ENCODE assay signal across 50 mouse cellular contexts in genomic region chr4:43770909-43771308, GRCm38 (mm10). TPM values are rescaled to one million over a fixed set of nuclear protein-coding genes. Genes with fewer than 3 reads are reported as not detected.
"Had no signal": no experiment of that assay in that cellular context is flagged by ENCODE, and none has a peak within 500 bp of the region (broad histone marks: within the 10 kb centered on the region; RNA-seq: fewer than 3 reads in every experiment).

Gene Olfr159, minus strand, starts transcription at chr4:43771009.

- DNase-seq: heart, postnatal 36 days; heart, postnatal 4 days; kidney, adult 11 months; kidney, adult 18-20 months; kidney, adult 2 months; kidney, adult 8-10 months; kidney, adult 9 months; kidney, postnatal 10 days; kidney, postnatal 14 days; kidney, postnatal 25 days; kidney, postnatal 36 days; kidney, postnatal 4 days; layer of hippocampus, adult 9-11 months; layer of hippocampus, postnatal 36 days had no signal

- H3K36me3 ChIP-seq: heart, embryonic 10.5 days; heart, embryonic 12.5 days; heart, embryonic 13.5 days; heart, embryonic 15.5 days; hindbrain, embryonic 10.5 days; hindbrain, embryonic 12.5 days; hindbrain, embryonic 13.5 days; hindbrain, embryonic 15.5 days; intestine, embryonic 15.5 days; kidney, embryonic 15.5 days had no signal

- H3K27me3 ChIP-seq: hindbrain, embryonic 12.5 days; hindbrain, embryonic 13.5 days; hindbrain, embryonic 15.5 days; intestine, embryonic 15.5 days; kidney, embryonic 15.5 days had no signal

- H3K9ac ChIP-seq: heart, embryonic 12.5 days; heart, embryonic 13.5 days; heart, embryonic 15.5 days; hindbrain, embryonic 12.5 days; hindbrain, embryonic 13.5 days; hindbrain, embryonic 14.5 days; hindbrain, embryonic 15.5 days; intestine, embryonic 15.5 days; kidney, embryonic 15.5 days had no signal

- H3K4me3 ChIP-seq: heart, embryonic 10.5 days; heart, embryonic 12.5 days; heart, embryonic 13.5 days; heart, embryonic 15.5 days; hindbrain, embryonic 10.5 days; hindbrain, embryonic 12.5 days; hindbrain, embryonic 13.5 days; hindbrain, embryonic 15.5 days; intestine, embryonic 15.5 days; kidney, embryonic 15.5 days; layer of hippocampus, adult 2 months had no signal

- ATAC-seq: hindbrain, embryonic 16.5 days; inflammation-experienced regulatory T-cells, adult 6 months; intestine, embryonic 15.5 days; intestine, embryonic 16.5 days; intestine, postnatal 0 days had no signal

- H3K27ac ChIP-seq: heart, embryonic 10.5 days; heart, embryonic 13.5 days; heart, embryonic 15.5 days; hindbrain, embryonic 10.5 days; hindbrain, embryonic 12.5 days; hindbrain, embryonic 13.5 days; hindbrain, embryonic 14.5 days; hindbrain, embryonic 15.5 days; intestine, embryonic 15.5 days; kidney, embryonic 15.5 days; kidney, postnatal 0 days; layer of hippocampus, adult 2 months had no signal

- H3K9me3 ChIP-seq: heart, embryonic 10.5 days; heart, embryonic 12.5 days; heart, embryonic 15.5 days; hindbrain, embryonic 10.5 days; hindbrain, embryonic 12.5 days; hindbrain, embryonic 13.5 days; hindbrain, embryonic 15.5 days; intestine, embryonic 15.5 days; kidney, embryonic 15.5 days had no signal

- H3K4me1 ChIP-seq: hindbrain, embryonic 10.5 days; hindbrain, embryonic 12.5 days; hindbrain, embryonic 13.5 days; hindbrain, embryonic 15.5 days; intestine, embryonic 15.5 days; kidney, embryonic 15.5 days had no signal

- H3K4me2 ChIP-seq: heart, embryonic 11.5 days; heart, embryonic 12.5 days; heart, embryonic 13.5 days; heart, embryonic 15.5 days; hindbrain, embryonic 12.5 days; hindbrain, embryonic 13.5 days; hindbrain, embryonic 14.5 days; hindbrain, embryonic 15.5 days; intestine, embryonic 15.5 days; kidney, embryonic 15.5 days had no signal

RNA-seq across cellular contexts. Expression of gene Olfr159, which starts in this region (rescaled TPM):
- total RNA-seq: heart, postnatal 10 days; heart, postnatal 14 days; heart, postnatal 25 days; heart, postnatal 36 days; heart, postnatal 4 days; hematopoietic stem cell, adult 5-6 weeks; layer of hippocampus, adult 18-20 months; layer of hippocampus, adult 2 months; layer of hippocampus, adult 8-10 months; layer of hippocampus, postnatal 10 days; layer of hippocampus, postnatal 14 days; layer of hippocampus, postnatal 25 days; layer of hippocampus, postnatal 36 days; left cerebral cortex, adult 18-20 months had no signal
- polyA plus RNA-seq: heart, embryonic 10.5 days; heart, embryonic 11.5 days; heart, embryonic 12.5 days; heart, embryonic 13.5 days; heart, embryonic 14.5 days; heart, embryonic 15.5 days; heart, embryonic 16.5 days; heart, postnatal 0 days; hindbrain, embryonic 10.5 days; hindbrain, embryonic 11.5 days; hindbrain, embryonic 12.5 days; hindbrain, embryonic 13.5 days; hindbrain, embryonic 14.5 days; hindbrain, embryonic 15.5 days; hindbrain, embryonic 16.5 days; inflammation-experienced regulatory T-cells, adult 6 months; intestine, embryonic 14.5 days; intestine, embryonic 15.5 days; intestine, embryonic 16.5 days; intestine, postnatal 0 days; kidney, adult 2 months; kidney, embryonic 14.5 days; kidney, embryonic 15.5 days; kidney, embryonic 16.5 days; kidney, postnatal 0 days; large intestine, adult 2 months had no signal
